Mouse (Mus musculus): ENCODE results near the gene Ssbp2. TPM values are rescaled to one million over a fixed set of nuclear protein-coding genes. Genes with fewer than 3 reads are reported as not detected.

The Ssbp2 gene
- polyA plus RNA-seq, 2 experiments, result 118 to 174 TPM

GRCm38 (mm10) chr13:91636814-91637213 is 176.7 kb downstream of the Ssbp2 start:
- Histone ChIP-seq H3K9ac (ENCODE audit: low read depth, low read length, severe bottlenecking) (no peak overlapping the region), H3K4me2 (replicated peaks; ENCODE audit: low read depth, low read length, severe bottlenecking) (no peak overlapping the region), H3K36me3 (ENCODE audit: control insufficient read depth, insufficient read depth, low read length) (no peaks in the 10 kb centered on the region), H3K4me1 (ENCODE audit: control insufficient read depth, insufficient read depth, low read length) (peaks cover 6% of the 10 kb centered on the region), H3K27ac (replicated peaks; ENCODE audit: low read depth, low read length) (no peak overlapping the region), H3K27me3 (ENCODE audit: control insufficient read depth, insufficient read depth, low read length) (no peaks in the 10 kb centered on the region), H3K9me3 (ENCODE audit: control insufficient read depth, low read length) (no peaks in the 10 kb centered on the region), H3K4me3 (replicated peaks; ENCODE audit: low read length) (no peak overlapping the region)
- WGBS, result 11% methylated on average over 5 of the region's 5 CpGs
- no peak for TF ChIP-seq POLR2A (IDR thresholded peaks at IDR 0.05; ENCODE audit: borderline replicate concordance, extremely low read depth, insufficient read depth, insufficient read length)
- ATAC-seq (ENCODE audit: low FRiP score, low read depth) (peak; percentile 70; the same call in 1 of the 2 replicates), DNase-seq (ENCODE audit: low spot score) (peak; percentile 91)

- no peak for TF ChIP-seq POLR2A (IDR thresholded peaks at IDR 0.05; ENCODE audit: borderline replicate concordance, extremely low read depth, insufficient read depth, insufficient read length)
- ATAC-seq (ENCODE audit: low FRiP score, low read depth) (no peak), DNase-seq (ENCODE audit: low spot score) (no peak)
- Histone ChIP-seq H3K4me2 (replicated peaks; ENCODE audit: low read depth, low read length, severe bottlenecking) (no peak overlapping the region), H3K9ac (ENCODE audit: low read depth, low read length, severe bottlenecking) (no peak overlapping the region), H3K9me3 (ENCODE audit: control insufficient read depth, low read length) (no peaks in the 10 kb centered on the region), H3K4me3 (replicated peaks; ENCODE audit: low read length) (no peak overlapping the region), H3K27me3 (ENCODE audit: control insufficient read depth, insufficient read depth, low read length) (no peaks in the 10 kb centered on the region), H3K36me3 (ENCODE audit: control insufficient read depth, insufficient read depth, low read length) (no peaks in the 10 kb centered on the region), H3K4me1 (ENCODE audit: control insufficient read depth, insufficient read depth, low read length) (peaks cover 5% of the 10 kb centered on the region), H3K27ac (replicated peaks; ENCODE audit: low read depth, low read length) (no peak overlapping the region)
- WGBS, result 72% methylated on average over 5 of the region's 5 CpGs
These were observed 178.8 kb downstream of the Ssbp2 start for GRCm38 (mm10) chr13:91638836-91639235.

GRCm38 (mm10) chr13:91640219-91640618 is 180.1 kb downstream of the Ssbp2 start:
- Histone ChIP-seq H3K27ac (replicated peaks; ENCODE audit: low read depth, low read length) (no peak overlapping the region), H3K36me3 (ENCODE audit: control insufficient read depth, insufficient read depth, low read length) (no peaks in the 10 kb centered on the region), H3K4me2 (replicated peaks; ENCODE audit: low read depth, low read length, severe bottlenecking) (no peak overlapping the region), H3K4me3 (replicated peaks; ENCODE audit: low read length) (no peak overlapping the region), H3K9ac (ENCODE audit: low read depth, low read length, severe bottlenecking) (no peak overlapping the region), H3K9me3 (ENCODE audit: control insufficient read depth, low read length) (no peaks in the 10 kb centered on the region), H3K27me3 (ENCODE audit: control insufficient read depth, insufficient read depth, low read length) (no peaks in the 10 kb centered on the region), H3K4me1 (ENCODE audit: control insufficient read depth, insufficient read depth, low read length) (no peaks in the 10 kb centered on the region; the same call in 1 of the 2 replicates)
- DNase-seq (ENCODE audit: low spot score) (peak; percentile 26), ATAC-seq (ENCODE audit: low FRiP score, low read depth) (no peak; the same call in 1 of the 2 replicates)
- WGBS, result 39% methylated on average over 5 of the region's 5 CpGs
- TF ChIP-seq POLR2A (IDR thresholded peaks at IDR 0.05; ENCODE audit: borderline replicate concordance, extremely low read depth, insufficient read depth, insufficient read length), result no peak

- H3K4me3 ChIP-seq (replicated peaks; ENCODE audit: low read length), result no peak overlapping the region
- TF ChIP-seq POLR2A (IDR thresholded peaks at IDR 0.05; ENCODE audit: borderline replicate concordance, extremely low read depth, insufficient read depth, insufficient read length), result no peak
- no peak overlapping the region for H3K9ac ChIP-seq (ENCODE audit: low read depth, low read length, severe bottlenecking)
- no peak overlapping the region for H3K4me2 ChIP-seq (replicated peaks; ENCODE audit: low read depth, low read length, severe bottlenecking)
- no peaks in the 10 kb centered on the region for H3K9me3 ChIP-seq (ENCODE audit: control insufficient read depth, low read length)
- ATAC-seq (ENCODE audit: low FRiP score, low read depth) (no peak), DNase-seq (ENCODE audit: low spot score) (peak; percentile 21)
- H3K27ac ChIP-seq (replicated peaks; ENCODE audit: low read depth, low read length), result no peak overlapping the region
- no peaks in the 10 kb centered on the region for H3K27me3 ChIP-seq (ENCODE audit: control insufficient read depth, insufficient read depth, low read length)
- H3K4me1 ChIP-seq (ENCODE audit: control insufficient read depth, insufficient read depth, low read length), result no peaks in the 10 kb centered on the region
- H3K36me3 ChIP-seq (ENCODE audit: control insufficient read depth, insufficient read depth, low read length), result peaks cover 3% of the 10 kb centered on the region; the same call in 1 of the 2 replicates
- 51% methylated on average over 6 of the region's 6 CpGs for WGBS
These were observed 188.2 kb downstream of the Ssbp2 start for GRCm38 (mm10) chr13:91648240-91648639.

GRCm38 (mm10) chr13:91649926-91650325 is 189.8 kb downstream of the Ssbp2 start:
- peaks cover 3% of the 10 kb centered on the region; the same call in 1 of the 2 replicates for H3K36me3 ChIP-seq (ENCODE audit: control insufficient read depth, insufficient read depth, low read length)
- H3K4me2 ChIP-seq (replicated peaks; ENCODE audit: low read depth, low read length, severe bottlenecking), result no peak overlapping the region
- H3K27me3 ChIP-seq (ENCODE audit: control insufficient read depth, insufficient read depth, low read length), result no peaks in the 10 kb centered on the region
- H3K9ac ChIP-seq (ENCODE audit: low read depth, low read length, severe bottlenecking), result no peak overlapping the region
- WGBS, result 69% methylated on average over 7 of the region's 7 CpGs
- H3K4me3 ChIP-seq (replicated peaks; ENCODE audit: low read length), result no peak overlapping the region
- ATAC-seq (ENCODE audit: low FRiP score, low read depth), result no peak
- no peak overlapping the region for H3K27ac ChIP-seq (replicated peaks; ENCODE audit: low read depth, low read length)
- H3K4me1 ChIP-seq (ENCODE audit: control insufficient read depth, insufficient read depth, low read length), result no peaks in the 10 kb centered on the region
- TF ChIP-seq POLR2A (IDR thresholded peaks at IDR 0.05; ENCODE audit: borderline replicate concordance, extremely low read depth, insufficient read depth, insufficient read length), result no peak
- H3K9me3 ChIP-seq (ENCODE audit: control insufficient read depth, low read length), result no peaks in the 10 kb centered on the region
- no peak for DNase-seq (ENCODE audit: low spot score)
